Mouse (Mus musculus): ENCODE data around the gene Vasp.

DNA sequence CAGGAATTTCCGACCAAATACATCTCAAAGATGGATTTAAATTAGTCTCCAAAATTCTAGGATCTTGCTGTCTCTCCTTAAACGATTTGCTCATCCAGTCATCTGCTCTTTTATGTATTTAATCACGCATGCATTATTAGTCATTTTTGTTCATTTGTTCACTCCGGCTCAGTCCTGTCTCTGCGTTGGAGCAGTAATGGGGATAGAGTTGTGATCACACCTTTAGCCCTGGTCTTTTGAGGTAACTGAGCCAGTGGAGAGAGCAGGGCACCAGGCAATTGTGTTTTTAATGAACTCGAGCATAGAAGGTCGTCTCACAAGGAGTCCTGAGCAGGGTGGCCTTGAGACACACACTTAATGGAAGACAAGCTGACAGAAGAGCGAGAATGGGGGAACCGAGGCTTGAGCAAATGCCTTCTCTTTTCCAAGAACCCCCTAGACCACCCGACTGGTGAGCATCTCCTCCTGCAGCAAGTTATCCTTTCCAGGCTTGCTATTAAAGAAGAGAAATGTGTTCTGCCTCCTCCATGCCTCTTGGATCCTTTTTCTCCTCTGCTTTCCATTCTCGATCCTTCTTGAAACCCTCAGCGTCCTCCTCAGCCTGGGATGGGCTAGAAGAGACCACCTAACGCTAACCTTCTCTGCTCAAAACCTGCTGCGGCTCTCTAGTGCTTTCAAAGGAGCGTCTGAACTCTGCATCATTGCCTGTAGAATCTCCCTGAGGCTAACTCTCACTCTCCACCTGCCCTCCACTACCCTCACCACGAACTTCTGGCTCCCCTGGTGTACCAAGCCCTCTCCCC is 30.0 kb upstream of the Vasp start:
- TF ChIP-seq CTCF (IDR thresholded peaks at IDR 0.05; ENCODE audit: low read depth, low read length) (no peak), POLR2A (IDR thresholded peaks at IDR 0.05; ENCODE audit: borderline replicate concordance, low read depth, low read length) (no peak)

Data from bone marrow macrophage, adult 2 months (primary cell).